Mouse (Mus musculus) right cerebral cortex, postnatal 14 days (tissue): ENCODE measurements around the gene Anxa9.

Source experiments
- DNase-seq: peaks from one replicate; pipeline ENCODE4 v3.0.0; 2022

The Anxa9 gene

DNA sequence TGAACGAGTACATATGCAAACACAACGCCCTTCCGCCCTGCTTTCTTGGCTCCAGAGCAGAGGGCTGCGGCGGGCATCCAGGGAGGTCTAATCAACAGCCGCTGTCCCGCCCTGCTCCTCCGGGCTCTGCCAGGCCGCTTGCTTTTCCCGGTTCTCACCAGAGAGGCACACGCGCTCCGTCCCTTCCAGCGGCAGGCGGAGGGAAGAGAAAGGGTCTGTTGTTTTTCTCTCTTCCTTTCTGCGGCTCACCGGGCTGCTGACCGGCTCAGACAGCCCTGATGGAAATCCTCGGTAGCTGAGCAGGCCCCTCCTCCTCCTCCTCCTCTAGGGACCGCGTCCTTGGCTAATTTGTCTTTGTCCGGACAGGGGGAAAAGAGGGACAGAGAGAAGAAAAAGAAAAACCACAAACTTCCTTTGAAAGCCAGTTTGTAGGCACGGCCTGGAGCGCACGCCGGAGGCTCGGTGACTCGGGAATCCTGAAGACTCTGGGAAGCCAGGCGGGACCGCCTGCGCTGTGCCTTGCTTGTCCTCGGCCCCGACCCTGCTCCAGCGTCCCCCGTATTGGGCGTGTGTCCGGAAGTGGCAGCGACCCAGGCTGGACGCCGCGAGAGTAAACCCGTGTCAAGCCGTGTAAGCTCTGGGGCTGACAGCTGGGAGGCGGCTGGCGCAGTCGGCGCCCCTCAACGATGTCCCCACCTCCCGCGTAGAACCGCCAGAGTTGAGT lies 23.9 kb downstream of the Anxa9 start:
- DNase-seq, result peak; percentile 70

DNA sequence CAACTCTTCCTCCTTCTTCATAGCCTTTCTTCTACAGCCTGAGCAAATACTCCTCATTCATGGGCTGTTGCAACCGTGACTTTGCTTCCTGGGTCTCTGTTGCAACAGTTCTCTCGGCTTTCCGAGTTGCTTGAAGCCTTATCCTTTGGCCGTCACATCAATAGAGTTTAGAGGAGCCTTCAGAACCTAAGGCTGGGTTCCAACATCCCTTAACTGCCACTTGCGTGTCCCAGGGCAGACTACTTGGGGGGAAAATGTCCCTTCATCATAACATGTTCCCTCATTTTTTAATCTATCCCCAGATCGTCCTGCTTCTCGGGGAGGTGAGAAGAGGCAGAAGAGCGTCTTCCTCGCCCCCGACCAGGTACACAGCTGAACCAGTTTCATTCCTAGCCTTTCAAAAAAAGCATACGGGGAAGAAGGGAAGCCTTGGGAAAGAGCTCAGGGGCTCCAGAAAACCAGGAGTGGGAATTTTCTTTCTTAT lies 24.6 kb downstream of the Anxa9 start:
- no peak for DNase-seq

GRCm38 (mm10) chr3:95281216-95282126 lies 25.5 kb downstream of the Anxa9 start, which contains the start of the genes Mindy1 and Prune1:
TSS of gene Mindy1 (plus strand) at chr3:95281345.
TSS of gene Prune1 (minus strand) at chr3:95282076.
- peak; percentile 99 for DNase-seq

DNA sequence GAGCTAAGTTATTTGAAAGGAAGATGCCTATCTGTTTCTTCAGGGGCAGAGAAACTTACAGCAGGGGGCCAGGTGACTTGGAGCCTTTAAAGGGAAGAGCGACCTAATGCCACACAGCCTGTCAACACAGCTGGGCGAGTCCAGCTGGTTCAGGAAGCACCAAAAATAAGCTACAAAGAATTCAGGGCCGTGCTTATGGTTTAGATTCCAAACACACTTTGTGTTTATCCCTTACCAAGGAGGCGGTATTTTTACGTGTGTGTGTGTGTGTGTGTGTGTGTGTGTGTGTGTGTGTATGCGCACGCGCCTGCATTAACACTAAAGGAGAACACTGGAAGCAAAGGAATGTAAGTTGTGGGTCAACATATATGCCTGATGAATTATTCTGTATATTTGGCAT lies 26.2 kb downstream of the Anxa9 start:
- no peak for DNase-seq

- DNase-seq, result no peak
Observed at GRCm38 (mm10) chr3:95277149-95277551, 29.8 kb downstream of the Anxa9 start.

- no peak for DNase-seq
Observed at GRCm38 (mm10) chr3:95276428-95276934, 30.5 kb downstream of the Anxa9 start.

- no peak for DNase-seq
Observed at GRCm38 (mm10) chr3:95275161-95275560, 31.8 kb downstream of the Anxa9 start.

DNA sequence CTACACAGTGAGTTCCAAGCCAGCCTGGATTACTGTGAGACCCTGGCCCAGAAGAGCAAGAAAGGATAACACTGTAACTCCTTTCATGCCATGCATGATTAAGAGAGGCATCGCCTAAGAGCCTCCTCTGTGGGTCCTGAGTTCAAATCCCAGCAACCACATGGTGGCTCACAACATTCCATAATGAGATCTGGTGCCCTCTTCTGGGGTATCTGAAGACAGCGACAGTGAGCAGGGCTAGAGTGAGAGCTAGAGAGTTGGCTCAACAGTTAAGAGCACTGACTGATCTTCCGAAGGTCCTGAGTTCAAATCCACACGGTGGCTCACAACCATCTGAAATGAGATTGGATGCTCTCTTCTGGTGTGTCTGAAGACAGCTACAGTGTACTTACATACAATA lies 32.5 kb downstream of the Anxa9 start:
- DNase-seq, result no peak

GRCm38 (mm10) chr3:95273471-95273870 lies 33.5 kb downstream of the Anxa9 start:
- DNase-seq, result no peak

- no peak for DNase-seq
Observed at GRCm38 (mm10) chr3:95270766-95271364, 36.1 kb downstream of the Anxa9 start.

DNA sequence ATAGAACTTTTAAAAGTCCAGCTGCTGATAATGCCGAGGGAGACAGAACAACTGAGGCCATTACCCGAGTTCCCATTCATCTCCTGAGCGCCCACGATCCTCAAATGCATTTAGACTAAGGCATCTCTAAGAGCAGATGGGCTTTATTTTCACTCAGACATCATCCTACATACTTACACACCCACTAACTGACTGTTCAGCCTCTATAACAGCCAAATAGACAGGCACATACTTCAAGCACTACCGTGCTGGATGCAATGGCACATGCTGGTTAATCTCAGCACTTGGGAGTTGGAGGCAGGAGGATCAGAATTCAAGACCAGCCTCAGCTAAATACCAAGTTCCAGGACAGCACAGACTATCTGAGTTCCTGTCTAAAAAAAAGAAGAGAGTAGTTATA lies 37.2 kb downstream of the Anxa9 start:
- DNase-seq, result no peak

DNA sequence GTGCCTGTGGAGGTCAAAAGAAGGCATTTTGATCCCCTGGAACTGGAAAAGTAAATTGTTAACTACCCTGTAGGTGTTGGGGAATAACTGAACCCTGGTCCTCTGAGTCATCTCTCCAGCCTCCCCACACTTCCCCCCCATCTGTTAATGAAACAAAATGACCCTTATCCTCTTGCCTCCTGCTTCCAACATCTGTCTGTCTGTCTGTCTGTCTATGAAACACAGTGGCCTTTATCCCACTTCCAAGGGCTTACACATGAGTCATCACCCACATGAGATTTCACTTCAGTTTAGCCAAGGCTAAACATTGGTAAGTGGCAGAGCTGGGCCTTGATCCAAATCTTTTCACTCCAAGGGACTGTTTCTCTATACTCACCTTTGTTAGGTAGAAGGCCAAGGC lies 39.1 kb downstream of the Anxa9 start:
- no peak for DNase-seq

GRCm38 (mm10) chr3:95266052-95266451 lies 40.9 kb downstream of the Anxa9 start:
- no peak for DNase-seq

DNA sequence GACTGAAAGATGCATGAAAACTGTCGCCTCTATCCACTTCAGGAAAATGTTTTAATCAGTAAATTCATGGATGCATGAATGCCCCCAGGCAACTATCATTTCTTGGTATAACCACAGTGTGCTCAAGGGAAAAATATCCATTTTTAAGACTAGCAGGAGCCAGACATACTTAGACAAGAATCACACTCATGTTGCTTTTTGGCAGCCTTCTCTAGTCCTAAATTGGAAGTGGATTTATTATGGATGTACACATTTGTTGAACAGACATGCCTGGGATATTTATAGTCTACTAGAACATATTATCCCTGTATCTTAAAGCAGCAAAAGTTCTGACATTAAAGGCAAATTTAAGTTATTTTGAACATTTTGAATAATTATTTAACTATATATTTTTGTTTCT lies 42.3 kb downstream of the Anxa9 start:
- DNase-seq, result no peak

DNA sequence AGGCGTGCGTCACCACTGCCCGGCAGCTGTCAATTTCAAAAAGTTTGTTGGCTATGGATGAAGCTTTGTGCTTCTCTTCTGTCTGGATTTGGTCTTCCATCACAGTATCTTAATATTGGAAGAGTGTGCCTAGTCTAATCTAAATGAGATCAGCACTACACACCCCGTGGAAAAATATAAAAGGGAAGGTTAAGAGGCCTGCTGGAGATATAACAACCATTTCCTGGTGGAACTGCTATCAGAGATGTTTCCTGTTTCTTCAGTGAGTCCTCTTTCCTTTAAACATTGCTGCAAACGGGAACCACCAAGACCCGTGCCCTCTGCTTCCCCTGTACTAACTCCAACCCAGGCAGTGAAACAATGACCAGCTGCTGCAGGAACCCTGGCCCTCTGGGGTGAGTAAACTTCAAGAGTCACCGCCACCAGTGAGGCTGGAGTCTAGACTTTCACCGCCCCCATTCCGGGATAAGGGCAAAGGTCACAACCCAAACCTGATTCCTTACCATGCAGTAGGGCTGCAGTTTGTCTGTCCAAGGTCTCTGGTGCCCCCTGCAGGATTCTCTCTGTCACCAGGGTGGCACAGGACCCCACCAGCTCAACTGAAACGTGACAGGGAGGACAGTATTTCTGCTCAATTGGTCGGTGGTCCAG lies 43.8 kb downstream of the Anxa9 start:
- peak; percentile 80 for DNase-seq

GRCm38 (mm10) chr3:95261975-95262374 lies 45.0 kb downstream of the Anxa9 start:
- DNase-seq, result no peak

DNA sequence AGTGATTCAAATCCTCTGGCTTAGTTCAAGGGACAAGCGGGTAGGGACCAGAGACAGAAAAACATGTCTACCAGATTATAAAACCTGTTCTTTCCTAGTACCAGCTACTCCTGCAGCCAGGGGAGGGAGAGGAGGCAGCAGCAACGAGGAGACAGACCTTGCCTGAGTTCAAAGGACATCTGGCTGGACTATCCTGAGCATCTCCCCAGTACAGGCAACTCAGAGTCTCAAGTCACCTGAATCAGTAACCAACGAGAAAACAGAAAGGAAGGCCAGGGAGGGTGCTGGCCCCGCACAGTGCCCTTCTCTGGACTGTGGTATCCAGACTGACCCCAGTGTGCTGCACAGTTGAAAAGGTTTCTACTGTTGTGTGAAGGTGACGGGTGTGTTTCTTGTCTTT lies 50.0 kb downstream of the Anxa9 start:
- DNase-seq, result no peak

DNA sequence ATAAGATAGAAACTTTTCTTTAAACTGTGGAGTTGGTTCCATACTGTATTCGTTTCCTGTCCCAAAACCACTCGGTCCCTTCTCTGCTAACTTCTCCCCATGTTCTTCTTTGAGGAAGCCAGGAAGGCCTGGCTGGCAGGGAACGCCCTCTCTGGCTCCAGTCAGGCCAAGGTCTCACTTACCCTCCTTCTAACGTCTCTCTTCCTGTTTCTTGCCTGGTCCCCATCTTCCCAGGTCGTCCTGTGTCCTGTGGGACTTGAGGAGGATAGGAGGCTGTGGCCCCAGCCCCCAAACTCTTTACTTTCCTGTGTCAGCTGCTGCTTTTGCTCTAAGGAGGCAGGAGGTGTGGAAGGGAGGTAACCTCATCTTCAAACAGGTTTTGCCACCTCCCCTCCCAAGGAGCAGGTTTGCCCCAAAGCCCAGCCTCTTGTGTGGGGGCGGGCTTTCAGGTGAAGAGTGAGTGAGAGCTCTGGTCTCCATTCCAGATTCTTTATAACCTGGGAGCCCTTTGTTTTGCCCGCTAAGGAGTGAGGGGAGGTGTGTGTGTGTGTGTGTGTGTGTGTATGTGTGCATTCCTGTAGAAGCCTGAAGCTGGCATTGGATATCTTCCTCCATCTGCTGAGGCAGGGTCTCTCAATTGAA lies 56.1 kb downstream of the Anxa9 start, which contains the start of gene Bnipl:
Bnipl (minus strand) TSS at position 411 of the 642 bp plus-strand sequence.
- no peak for DNase-seq

DNA sequence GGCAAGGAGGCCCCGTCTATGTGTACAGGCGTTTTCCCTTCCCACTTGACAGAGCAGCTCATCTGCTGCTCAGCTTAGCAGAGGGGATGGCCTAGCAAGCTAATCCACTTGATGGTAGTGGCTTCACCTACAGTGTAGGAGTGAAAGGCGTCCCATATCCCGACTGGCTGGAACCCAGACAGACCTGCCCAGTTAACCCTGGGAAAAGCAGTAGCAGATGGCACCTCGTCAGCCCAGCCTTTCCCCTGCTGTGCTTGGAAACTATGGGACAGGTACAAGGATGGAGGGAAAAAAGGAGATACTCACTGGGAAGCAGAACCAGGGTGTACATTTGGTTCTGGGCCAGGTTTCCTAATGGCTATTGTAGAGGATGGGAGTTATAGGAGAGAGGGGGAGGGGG lies 56.6 kb downstream of the Anxa9 start:
- no peak for DNase-seq

GRCm38 (mm10) chr3:95247660-95248336 lies 59.2 kb downstream of the Anxa9 start:
- DNase-seq, result no peak

GRCm38 (mm10) chr3:95246465-95247231 lies 60.3 kb downstream of the Anxa9 start:
- no peak for DNase-seq
